Mouse (Mus musculus): Measurements from ENCODE around the gene Gng11.
A peak's percentile ranks its signal among the peaks of the same experiment; 100 is the strongest.

Gng11 gene

GRCm38 (mm10) chr6:4003890-4004306 is at the start of gene Gng11:
Gng11 (plus strand) TSS chr6:4003904.
- DNase-seq = peak; percentile 89

GRCm38 (mm10) chr6:3954969-3955368 is 48.7 kb upstream of the Gng11 start:
- DNase-seq = no peak

- DNase-seq = peak; percentile 34
Observed at GRCm38 (mm10) chr6:3967676-3968626, 35.8 kb upstream of the Gng11 start.

- DNase-seq = no peak
Observed at GRCm38 (mm10) chr6:3973679-3974078, 30.0 kb upstream of the Gng11 start.

- DNase-seq = no peak
Observed at GRCm38 (mm10) chr6:3982661-3983284, 20.9 kb upstream of the Gng11 start.

GRCm38 (mm10) chr6:3988750-3989149 is 15.0 kb upstream of the Gng11 start, which contains the start of gene Tfpi2:
Tfpi2 (minus strand) TSS chr6:3988919.
- no peak for DNase-seq

GRCm38 (mm10) chr6:3993492-3993891 is 10.2 kb upstream of the Gng11 start, which contains the start of gene Gngt1:
Gngt1 (plus strand) TSS chr6:3993792.
- DNase-seq = no peak

GRCm38 (mm10) chr6:3998089-3998488 is 5.6 kb upstream of the Gng11 start:
- peak; percentile 6 for DNase-seq

- DNase-seq = peak; percentile 30
Observed at GRCm38 (mm10) chr6:3999296-3999695, 4.4 kb upstream of the Gng11 start.

- no peak for DNase-seq
Observed at GRCm38 (mm10) chr6:4000716-4001115, 3.0 kb upstream of the Gng11 start.

GRCm38 (mm10) chr6:4003445-4003844 is 259 bp upstream of the Gng11 start:
- DNase-seq = no peak

- no peak for DNase-seq
Observed at GRCm38 (mm10) chr6:4004808-4005207, 1.1 kb downstream of the Gng11 start.

GRCm38 (mm10) chr6:4008501-4009040 is 4.9 kb downstream of the Gng11 start:
- DNase-seq = peak; percentile 9

GRCm38 (mm10) chr6:4009548-4009947 is 5.8 kb downstream of the Gng11 start:
- DNase-seq = peak; percentile 26

GRCm38 (mm10) chr6:4022645-4023044 is 18.9 kb downstream of the Gng11 start:
- DNase-seq = no peak

GRCm38 (mm10) chr6:4026367-4026766 is 22.7 kb downstream of the Gng11 start:
- DNase-seq = no peak

GRCm38 (mm10) chr6:4030956-4031355 is 27.3 kb downstream of the Gng11 start:
- no peak for DNase-seq

GRCm38 (mm10) chr6:4041821-4042220 is 38.1 kb downstream of the Gng11 start:
- no peak for DNase-seq

- DNase-seq = no peak
Observed at GRCm38 (mm10) chr6:4047200-4047599, 43.5 kb downstream of the Gng11 start.

- DNase-seq = no peak
Observed at GRCm38 (mm10) chr6:4052843-4053242, 49.1 kb downstream of the Gng11 start.

- DNase-seq = no peak
Observed at GRCm38 (mm10) chr6:4054387-4054786, 50.7 kb downstream of the Gng11 start.
